Mouse (Mus musculus) testis, adult 2 months (tissue): Measurements from ENCODE around the gene Irs2.

Experiments used
- CTCF ChIP-seq: fragments of 200-500 bp; IDR thresholded peaks from 2 replicates; pipeline ENCODE4 v1.5.1; 2012; ENCODE audit warnings: low read depth, mild to moderate bottlenecking, inconsistent platforms, low read length, moderate library complexity; ENCODE audit not compliant: control insufficient read depth, insufficient read depth, insufficient replicate concordance
- POLR2A ChIP-seq: fragments of 200-500 bp; IDR thresholded peaks from 2 replicates; pipeline ENCODE4 v1.6.1; 2012; ENCODE audit warnings: low read depth, mild to moderate bottlenecking, inconsistent platforms, low read length, moderate library complexity; ENCODE audit not compliant: control insufficient read depth

- no peak for TF ChIP-seq CTCF
- no peak for TF ChIP-seq POLR2A
Measured at GRCm38 (mm10) chr8:11005460-11006275, 2.6 kb downstream of the Irs2 start.
